Mouse (Mus musculus): ENCODE measurements around the gene Dazap1. TPM values are rescaled to one million over a fixed set of nuclear protein-coding genes. Genes with fewer than 3 reads are reported as not detected.

The Dazap1 gene
- total and polyA plus RNA-seq, 2 experiments = 38.0 to 43.5 TPM

- DNase-seq (ENCODE audit: extremely low read depth, low read depth, low spot score) = peak; percentile 92
- Histone ChIP-seq H3K79me2 (ENCODE audit: control insufficient read depth, insufficient read depth, low read length) (peaks cover 2% of the 10 kb centered on the region; the same call in 1 of the 2 replicates), H3K9ac (ENCODE audit: low read depth, low read length) (peak overlapping the region; percentile 73), H3K27me3 (ENCODE audit: control insufficient read depth, insufficient read depth, low read length) (no peaks in the 10 kb centered on the region), H3K27ac (replicated peaks; ENCODE audit: insufficient read depth, low read depth, low read length) (peak overlapping the region; percentile 87), H3K36me3 (ENCODE audit: control insufficient read depth, insufficient read depth, low read length) (no peaks in the 10 kb centered on the region), H3K4me1 (ENCODE audit: control insufficient read depth, insufficient read depth, low read length) (peaks cover 20% of the 10 kb centered on the region), H3K4me3 (ENCODE audit: insufficient read depth, low read depth, low read length) (peak overlapping the region; percentile 81)
- TF ChIP-seq POLR2A (IDR thresholded peaks at IDR 0.05; ENCODE audit: extremely low read depth, insufficient read depth, low read length) (no peak), CTCF (IDR thresholded peaks at IDR 0.05; ENCODE audit: low read depth, low read length) (0 out of 2 replicates have a peak, but pooled peaks have one; percentile 16)
- WGBS = 27% methylated on average over 17 of the region's 17 CpGs
These were observed 63.1 kb downstream of the Dazap1 start for GRCm38 (mm10) chr10:80324120-80325037.

- peak overlapping the region; percentile 73 for H3K9ac ChIP-seq (ENCODE audit: low read depth, low read length)
- H3K36me3 ChIP-seq (ENCODE audit: control insufficient read depth, insufficient read depth, low read length) = no peaks in the 10 kb centered on the region
- H3K27ac ChIP-seq (replicated peaks; ENCODE audit: insufficient read depth, low read depth, low read length) = peak overlapping the region; percentile 78
- peaks cover 17% of the 10 kb centered on the region for H3K4me1 ChIP-seq (ENCODE audit: control insufficient read depth, insufficient read depth, low read length)
- H3K4me3 ChIP-seq (ENCODE audit: insufficient read depth, low read depth, low read length) = peak overlapping the region; percentile 50; the same call in 1 of the 2 replicates
- WGBS = 59% methylated on average over 21 of the region's 21 CpGs
- TF ChIP-seq CTCF (IDR thresholded peaks at IDR 0.05; ENCODE audit: low read depth, low read length) = no peak
- TF ChIP-seq POLR2A (IDR thresholded peaks at IDR 0.05; ENCODE audit: extremely low read depth, insufficient read depth, low read length) = no peak
- peaks cover 3% of the 10 kb centered on the region; the same call in 1 of the 2 replicates for H3K79me2 ChIP-seq (ENCODE audit: control insufficient read depth, insufficient read depth, low read length)
- no peak for DNase-seq (ENCODE audit: extremely low read depth, low read depth, low spot score)
- no peaks in the 10 kb centered on the region for H3K27me3 ChIP-seq (ENCODE audit: control insufficient read depth, insufficient read depth, low read length)
These were observed 63.8 kb downstream of the Dazap1 start for GRCm38 (mm10) chr10:80325045-80325444.

GRCm38 (mm10) chr10:80329273-80330081, 68.2 kb downstream of the Dazap1 start, which contains the start of the genes Pcsk4 and Reep6:
Gene Pcsk4 (minus strand): TSS chr10:80329498.
Gene Reep6 (plus strand): TSS chr10:80329953.
- Histone ChIP-seq H3K4me1 (ENCODE audit: control insufficient read depth, insufficient read depth, low read length) (peaks cover 20% of the 10 kb centered on the region), H3K79me2 (ENCODE audit: control insufficient read depth, insufficient read depth, low read length) (peaks cover 4% of the 10 kb centered on the region; the same call in 1 of the 2 replicates), H3K9ac (ENCODE audit: low read depth, low read length) (peak within 1 kb of the TSS; percentile 93), H3K36me3 (ENCODE audit: control insufficient read depth, insufficient read depth, low read length) (peaks cover 8% of the 10 kb centered on the region; the same call in 1 of the 2 replicates), H3K27me3 (ENCODE audit: control insufficient read depth, insufficient read depth, low read length) (no peaks in the 10 kb centered on the region), H3K27ac (replicated peaks; ENCODE audit: insufficient read depth, low read depth, low read length) (peak within 1 kb of the TSS; percentile 95), H3K4me3 (ENCODE audit: insufficient read depth, low read depth, low read length) (peak within 1 kb of the TSS; percentile 88)
- TF ChIP-seq POLR2A (IDR thresholded peaks at IDR 0.05; ENCODE audit: extremely low read depth, insufficient read depth, low read length) (no peak), CTCF (IDR thresholded peaks at IDR 0.05; ENCODE audit: low read depth, low read length) (no peak)
- 3% methylated on average over 36 of the region's 36 CpGs for WGBS
- peak; percentile 98 for DNase-seq (ENCODE audit: extremely low read depth, low read depth, low spot score)

DNA sequence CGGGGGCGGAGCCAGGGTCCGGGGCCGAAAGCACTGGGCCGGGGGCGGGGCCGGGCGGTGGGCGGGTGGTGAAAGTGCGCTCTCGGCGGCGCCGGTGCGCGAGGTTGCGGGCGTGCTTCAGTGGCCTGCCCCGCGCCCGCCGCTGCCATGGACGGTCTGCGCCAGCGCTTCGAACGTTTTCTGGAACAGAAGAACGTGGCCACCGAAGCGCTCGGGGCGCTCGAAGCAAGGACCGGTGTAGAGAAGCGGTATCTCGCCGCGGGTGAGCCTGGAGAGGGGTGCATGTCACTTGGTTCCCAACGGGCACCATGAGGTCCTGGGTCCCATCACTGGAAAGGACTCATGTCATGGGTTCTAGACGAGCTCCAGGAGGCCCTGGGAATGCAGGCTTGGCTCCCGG, 68.8 kb downstream of the Dazap1 start:
- Histone ChIP-seq H3K9ac (ENCODE audit: low read depth, low read length) (peak overlapping the region; percentile 93), H3K27ac (replicated peaks; ENCODE audit: insufficient read depth, low read depth, low read length) (peak overlapping the region; percentile 95), H3K27me3 (ENCODE audit: control insufficient read depth, insufficient read depth, low read length) (no peaks in the 10 kb centered on the region), H3K36me3 (ENCODE audit: control insufficient read depth, insufficient read depth, low read length) (peaks cover 13% of the 10 kb centered on the region; the same call in 1 of the 2 replicates), H3K4me3 (ENCODE audit: insufficient read depth, low read depth, low read length) (peak overlapping the region; percentile 88), H3K79me2 (ENCODE audit: control insufficient read depth, insufficient read depth, low read length) (peaks cover 4% of the 10 kb centered on the region; the same call in 1 of the 2 replicates), H3K4me1 (ENCODE audit: control insufficient read depth, insufficient read depth, low read length) (peaks cover 19% of the 10 kb centered on the region)
- DNase-seq (ENCODE audit: extremely low read depth, low read depth, low spot score) = no peak
- no peak for TF ChIP-seq CTCF (IDR thresholded peaks at IDR 0.05; ENCODE audit: low read depth, low read length)
- TF ChIP-seq POLR2A (IDR thresholded peaks at IDR 0.05; ENCODE audit: extremely low read depth, insufficient read depth, low read length) = peak; percentile 92
- WGBS = under 1% methylated on average over 40 of the region's 41 CpGs

GRCm38 (mm10) chr10:80330888-80331287, 69.6 kb downstream of the Dazap1 start:
- H3K36me3 ChIP-seq (ENCODE audit: control insufficient read depth, insufficient read depth, low read length) = peaks cover 17% of the 10 kb centered on the region; the same call in 1 of the 2 replicates
- H3K27me3 ChIP-seq (ENCODE audit: control insufficient read depth, insufficient read depth, low read length) = no peaks in the 10 kb centered on the region
- DNase-seq (ENCODE audit: extremely low read depth, low read depth, low spot score) = no peak
- H3K4me3 ChIP-seq (ENCODE audit: insufficient read depth, low read depth, low read length) = peak overlapping the region; percentile 88
- H3K9ac ChIP-seq (ENCODE audit: low read depth, low read length) = peak overlapping the region; percentile 93
- no peak for TF ChIP-seq CTCF (IDR thresholded peaks at IDR 0.05; ENCODE audit: low read depth, low read length)
- peak; percentile 77 for TF ChIP-seq POLR2A (IDR thresholded peaks at IDR 0.05; ENCODE audit: extremely low read depth, insufficient read depth, low read length)
- H3K4me1 ChIP-seq (ENCODE audit: control insufficient read depth, insufficient read depth, low read length) = peaks cover 13% of the 10 kb centered on the region; the same call in 1 of the 2 replicates
- peaks cover 4% of the 10 kb centered on the region; the same call in 1 of the 2 replicates for H3K79me2 ChIP-seq (ENCODE audit: control insufficient read depth, insufficient read depth, low read length)
- 10% methylated on average over 2 of the region's 2 CpGs for WGBS
- H3K27ac ChIP-seq (replicated peaks; ENCODE audit: insufficient read depth, low read depth, low read length) = peak overlapping the region; percentile 95

Measured in liver, adult 2 months (tissue).